Mouse (Mus musculus): Measurements from ENCODE around the gene Nectin1. TPM values are rescaled to one million over a fixed set of nuclear protein-coding genes. Genes with fewer than 3 reads are reported as not detected.
A peak's percentile ranks its signal among the peaks of the same experiment; 100 is the strongest.

The Nectin1 gene
- polyA plus RNA-seq (2012; ENCODE audit: insufficient read depth, insufficient read length, low replicate concordance, missing spikeins): not detected in 2 replicates

DNA sequence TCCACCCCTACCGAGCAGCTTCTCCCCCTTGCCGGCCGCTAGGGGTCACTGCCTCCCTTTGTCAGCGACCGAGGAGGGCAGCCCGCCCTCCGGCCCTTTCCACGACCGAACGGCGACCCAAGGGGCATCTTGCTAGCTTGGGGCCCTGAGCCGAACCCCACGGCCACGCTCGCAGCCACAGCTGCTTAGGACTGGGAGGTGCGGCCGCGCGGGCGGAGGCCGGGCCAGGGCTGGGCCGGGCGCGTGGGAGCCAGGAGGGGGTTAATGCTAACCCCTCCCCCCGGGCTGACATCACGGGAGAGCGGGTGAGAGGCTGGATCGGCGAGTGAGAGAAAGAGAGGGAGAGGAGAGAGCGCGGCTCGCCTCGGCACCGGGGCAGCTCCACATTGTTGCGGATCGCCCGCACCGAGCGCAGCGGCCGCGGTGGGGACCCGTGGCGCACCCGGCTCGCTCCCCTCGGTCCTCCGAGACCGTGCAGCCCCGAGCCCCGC, at the start of gene Nectin1:
Nectin1 (plus strand) TSS at position 338 of the 491 bp plus-strand sequence.
- Histone ChIP-seq H3K27ac (ENCODE audit: insufficient read depth, low read depth, low read length) (peak within 1 kb of the TSS; percentile 78), H3K4me1 (ENCODE audit: control insufficient read depth, insufficient read depth, low read length) (peaks cover 31% of the 10 kb centered on the region), H3K4me3 (ENCODE audit: insufficient read depth, low read depth, low read length) (peak within 1 kb of the TSS; percentile 97)
- TF ChIP-seq CTCF (IDR thresholded peaks at IDR 0.05; ENCODE audit: insufficient read depth, low read depth, low read length) (peak; percentile 93), POLR2A (IDR thresholded peaks at IDR 0.05; ENCODE audit: insufficient read depth, low read depth, low read length) (peak; percentile 85)
- WGBS: under 1% methylated on average over 51 of the region's 51 CpGs

GRCm38 (mm10) chr9:43698080-43698712, 45.6 kb upstream of the Nectin1 start:
- Histone ChIP-seq H3K4me1 (ENCODE audit: control insufficient read depth, insufficient read depth, low read length) (peaks cover 4% of the 10 kb centered on the region; the same call in 1 of the 2 replicates), H3K27ac (ENCODE audit: insufficient read depth, low read depth, low read length) (no peak overlapping the region), H3K4me3 (ENCODE audit: insufficient read depth, low read depth, low read length) (no peak overlapping the region)
- 56% methylated on average over 8 of the region's 8 CpGs for WGBS
- TF ChIP-seq POLR2A (IDR thresholded peaks at IDR 0.05; ENCODE audit: insufficient read depth, low read depth, low read length) (no peak), CTCF (IDR thresholded peaks at IDR 0.05; ENCODE audit: insufficient read depth, low read depth, low read length) (no peak)

DNA sequence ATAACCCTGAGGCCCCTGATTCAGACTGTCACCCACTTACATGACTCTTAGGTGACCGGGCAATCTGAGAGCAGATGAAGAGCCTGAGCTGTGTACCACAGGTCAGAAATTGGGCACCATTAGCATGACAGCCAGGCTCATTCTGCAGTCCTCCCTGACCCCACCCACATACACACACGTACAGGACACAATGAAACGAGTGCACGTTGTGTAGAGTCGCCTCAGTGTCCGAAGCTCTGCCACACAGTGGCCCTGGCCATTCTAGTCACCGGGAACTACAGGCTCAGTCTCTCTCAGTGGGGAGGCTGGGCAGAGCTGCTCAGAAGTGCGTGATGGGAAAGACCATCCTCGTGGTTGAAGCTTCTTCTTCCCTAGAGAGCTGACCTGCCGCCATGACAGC, 44.9 kb upstream of the Nectin1 start:
- WGBS: 87% methylated on average over 10 of the region's 10 CpGs
- H3K27ac ChIP-seq (ENCODE audit: insufficient read depth, low read depth, low read length): no peak overlapping the region
- TF ChIP-seq POLR2A (IDR thresholded peaks at IDR 0.05; ENCODE audit: insufficient read depth, low read depth, low read length) (no peak), CTCF (IDR thresholded peaks at IDR 0.05; ENCODE audit: insufficient read depth, low read depth, low read length) (no peak)

DNA sequence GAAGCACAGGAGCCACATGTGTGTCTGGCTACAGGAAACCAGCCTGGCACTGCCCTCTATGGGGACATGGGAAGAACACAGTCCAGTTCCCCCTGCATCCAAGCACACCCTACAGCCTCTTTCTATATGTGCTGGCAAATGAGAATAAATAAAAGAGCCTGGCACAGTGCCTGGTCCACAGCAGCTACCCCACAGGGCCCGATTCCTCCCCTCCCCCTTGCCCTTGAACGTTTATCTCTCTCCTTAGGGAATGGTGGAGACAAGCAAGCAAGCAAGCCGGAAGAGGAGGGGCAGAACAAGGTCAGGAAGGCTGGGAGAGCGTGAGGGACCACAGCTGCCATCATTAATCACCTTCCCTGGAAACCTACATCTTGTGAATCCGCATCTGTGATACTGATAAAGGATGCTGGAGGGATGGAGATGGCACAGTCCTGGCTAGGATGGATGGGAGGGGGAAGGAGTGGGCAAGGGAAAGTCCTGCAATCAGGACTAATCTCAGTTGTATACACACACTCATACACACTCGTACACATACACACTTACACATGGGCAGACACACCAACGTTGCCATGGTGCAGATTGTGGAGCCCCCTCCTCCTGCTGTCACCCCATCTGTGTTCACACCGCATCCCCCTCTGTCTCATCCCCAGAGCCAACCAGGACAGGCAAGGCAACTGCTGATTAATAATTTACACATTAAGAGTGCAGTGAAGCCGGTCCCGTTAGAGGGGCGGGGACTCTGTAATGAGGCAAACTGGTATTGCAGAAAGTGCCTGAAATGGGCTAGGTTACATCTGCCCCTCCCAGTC, 44.2 kb upstream of the Nectin1 start:
- Histone ChIP-seq H3K4me1 (ENCODE audit: control insufficient read depth, insufficient read depth, low read length) (peaks cover 4% of the 10 kb centered on the region; the same call in 1 of the 2 replicates), H3K4me3 (ENCODE audit: insufficient read depth, low read depth, low read length) (no peak overlapping the region), H3K27ac (ENCODE audit: insufficient read depth, low read depth, low read length) (no peak overlapping the region)
- WGBS: 47% methylated on average over 11 of the region's 11 CpGs
- TF ChIP-seq CTCF (IDR thresholded peaks at IDR 0.05; ENCODE audit: insufficient read depth, low read depth, low read length) (no peak), POLR2A (IDR thresholded peaks at IDR 0.05; ENCODE audit: insufficient read depth, low read depth, low read length) (no peak)

More for the DNA sequence above, 44.9 kb upstream of the Nectin1 start:
- Histone ChIP-seq H3K4me1 (ENCODE audit: control insufficient read depth, insufficient read depth, low read length) (peaks cover 4% of the 10 kb centered on the region; the same call in 1 of the 2 replicates), H3K4me3 (ENCODE audit: insufficient read depth, low read depth, low read length) (no peak overlapping the region)

DNA sequence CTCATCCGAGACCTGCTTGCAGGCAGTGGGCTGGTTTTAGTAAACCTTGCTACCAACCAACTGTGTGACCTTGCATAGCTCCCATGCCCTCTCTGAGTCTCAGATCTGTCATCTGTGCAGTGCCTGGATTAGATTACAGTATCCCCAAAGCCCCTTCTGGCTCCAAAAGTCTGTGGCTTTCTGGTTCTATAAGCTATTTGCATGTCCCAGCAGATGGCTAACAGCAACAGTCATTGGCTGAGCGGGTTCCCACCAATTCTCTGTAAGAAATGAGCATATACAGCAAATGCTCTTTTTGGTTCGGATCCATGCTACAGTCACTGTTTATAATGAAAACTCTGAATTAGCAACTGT, 43.6 kb upstream of the Nectin1 start:
- TF ChIP-seq POLR2A (IDR thresholded peaks at IDR 0.05; ENCODE audit: insufficient read depth, low read depth, low read length) (no peak), CTCF (IDR thresholded peaks at IDR 0.05; ENCODE audit: insufficient read depth, low read depth, low read length) (no peak)
- no peak overlapping the region for H3K4me3 ChIP-seq (ENCODE audit: insufficient read depth, low read depth, low read length)
- WGBS: 65% methylated on average over 3 of the region's 3 CpGs
- peaks cover 4% of the 10 kb centered on the region; the same call in 1 of the 2 replicates for H3K4me1 ChIP-seq (ENCODE audit: control insufficient read depth, insufficient read depth, low read length)
- no peak overlapping the region for H3K27ac ChIP-seq (ENCODE audit: insufficient read depth, low read depth, low read length)

GRCm38 (mm10) chr9:43701748-43702147, 42.0 kb upstream of the Nectin1 start:
- no peak overlapping the region for H3K27ac ChIP-seq (ENCODE audit: insufficient read depth, low read depth, low read length)
- no peak overlapping the region for H3K4me3 ChIP-seq (ENCODE audit: insufficient read depth, low read depth, low read length)
- no peak for TF ChIP-seq POLR2A (IDR thresholded peaks at IDR 0.05; ENCODE audit: insufficient read depth, low read depth, low read length)
- no peak for TF ChIP-seq CTCF (IDR thresholded peaks at IDR 0.05; ENCODE audit: insufficient read depth, low read depth, low read length)
- peaks cover 4% of the 10 kb centered on the region; the same call in 1 of the 2 replicates for H3K4me1 ChIP-seq (ENCODE audit: control insufficient read depth, insufficient read depth, low read length)

DNA sequence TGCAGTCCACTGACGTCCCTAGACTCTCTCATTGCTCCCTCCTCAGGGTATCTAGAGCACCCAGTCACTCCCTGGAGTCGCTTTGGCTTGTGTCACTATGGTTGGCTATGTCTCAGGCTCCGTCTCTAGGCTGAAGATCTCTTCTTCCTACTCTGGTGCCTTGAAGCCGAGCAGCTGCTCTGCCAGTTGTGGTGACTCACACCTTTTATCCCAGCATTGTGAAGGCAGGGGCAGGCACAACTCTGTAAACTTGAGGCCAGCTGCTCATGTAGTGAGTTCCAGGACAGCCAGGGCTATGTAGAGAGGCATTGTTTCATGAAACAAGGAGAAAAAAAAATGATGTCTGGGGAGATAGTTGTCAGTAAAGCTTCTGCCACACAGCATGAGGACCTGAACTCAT, 36.2 kb upstream of the Nectin1 start:
- no peak for TF ChIP-seq POLR2A (IDR thresholded peaks at IDR 0.05; ENCODE audit: insufficient read depth, low read depth, low read length)
- TF ChIP-seq CTCF (IDR thresholded peaks at IDR 0.05; ENCODE audit: insufficient read depth, low read depth, low read length): no peak
- Histone ChIP-seq H3K4me1 (ENCODE audit: control insufficient read depth, insufficient read depth, low read length) (peaks cover 6% of the 10 kb centered on the region; the same call in 1 of the 2 replicates), H3K4me3 (ENCODE audit: insufficient read depth, low read depth, low read length) (no peak overlapping the region), H3K27ac (ENCODE audit: insufficient read depth, low read depth, low read length) (no peak overlapping the region)
- WGBS: 47% methylated on average over 4 of the region's 4 CpGs

GRCm38 (mm10) chr9:43708715-43709114, 35.1 kb upstream of the Nectin1 start:
- H3K27ac ChIP-seq (ENCODE audit: insufficient read depth, low read depth, low read length): no peak overlapping the region
- no peak overlapping the region for H3K4me3 ChIP-seq (ENCODE audit: insufficient read depth, low read depth, low read length)
- H3K4me1 ChIP-seq (ENCODE audit: control insufficient read depth, insufficient read depth, low read length): peaks cover 6% of the 10 kb centered on the region; the same call in 1 of the 2 replicates
- WGBS: 84% methylated on average over 2 of the region's 2 CpGs
- TF ChIP-seq CTCF (IDR thresholded peaks at IDR 0.05; ENCODE audit: insufficient read depth, low read depth, low read length): no peak
- TF ChIP-seq POLR2A (IDR thresholded peaks at IDR 0.05; ENCODE audit: insufficient read depth, low read depth, low read length): no peak

GRCm38 (mm10) chr9:43713432-43713831, 30.4 kb upstream of the Nectin1 start:
- peaks cover 10% of the 10 kb centered on the region; the same call in 1 of the 2 replicates for H3K4me1 ChIP-seq (ENCODE audit: control insufficient read depth, insufficient read depth, low read length)
- WGBS: 84% methylated on average over 3 of the region's 3 CpGs
- H3K27ac ChIP-seq (ENCODE audit: insufficient read depth, low read depth, low read length): no peak overlapping the region
- TF ChIP-seq CTCF (IDR thresholded peaks at IDR 0.05; ENCODE audit: insufficient read depth, low read depth, low read length) (no peak), POLR2A (IDR thresholded peaks at IDR 0.05; ENCODE audit: insufficient read depth, low read depth, low read length) (no peak)
- H3K4me3 ChIP-seq (ENCODE audit: insufficient read depth, low read depth, low read length): no peak overlapping the region

All from olfactory bulb, adult 2 months (tissue).